Mouse (Mus musculus): ENCODE data around the gene Nudt3. TPM values are rescaled to one million over a fixed set of nuclear protein-coding genes. Genes with fewer than 3 reads are reported as not detected.

Nudt3 gene
- 12.0 TPM for polyA plus RNA-seq (2017; shearing (Covaris generic))

DNA sequence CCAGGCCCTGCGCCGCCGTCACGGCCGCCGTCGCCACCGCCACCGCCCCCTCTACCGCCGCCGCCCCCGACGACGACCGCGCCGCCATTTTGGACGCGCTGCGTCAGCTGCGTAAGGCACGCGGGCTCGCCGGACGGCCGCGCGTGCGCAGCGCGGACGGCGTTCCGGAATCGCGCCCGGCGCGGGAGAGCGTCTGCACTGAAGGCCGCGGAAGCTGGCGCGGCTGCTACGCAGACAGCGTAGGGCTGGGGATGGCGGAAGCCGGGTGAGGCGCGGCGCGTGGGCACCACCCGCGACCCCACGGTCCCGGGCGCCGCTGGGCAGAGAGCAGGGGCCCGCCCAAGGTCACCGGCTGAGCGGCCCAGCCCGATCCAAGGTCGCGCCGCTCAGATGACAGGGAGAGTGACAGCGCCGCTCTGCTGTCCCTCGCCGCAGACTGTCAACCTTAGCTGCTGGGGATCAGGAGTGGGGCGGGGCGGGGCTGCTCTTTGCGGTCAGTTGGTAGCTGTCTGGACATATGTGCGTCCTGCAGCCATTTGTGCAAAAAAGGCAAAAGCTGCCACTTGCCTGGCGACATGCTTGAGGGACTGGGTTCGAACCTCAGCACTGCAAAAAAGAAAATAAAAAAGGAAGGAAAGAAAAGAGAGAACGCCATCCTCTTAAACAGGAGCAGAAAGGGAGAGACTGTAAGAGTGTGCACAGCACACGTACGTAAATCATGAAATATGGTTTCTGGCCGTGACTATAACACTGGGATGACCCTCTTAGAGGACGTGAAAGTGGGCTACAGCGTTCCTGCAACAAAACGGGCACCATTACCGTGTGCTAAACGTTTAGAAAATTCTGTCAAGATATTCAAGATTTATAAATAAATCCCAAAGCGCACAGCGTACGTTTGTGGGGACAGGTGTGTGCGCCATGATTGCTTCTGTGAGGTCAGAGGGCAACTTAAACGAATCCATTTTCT, at the start of gene Nudt3:
Nudt3 (minus strand) TSS at position 136 of the 967 bp plus-strand sequence.

DNA sequence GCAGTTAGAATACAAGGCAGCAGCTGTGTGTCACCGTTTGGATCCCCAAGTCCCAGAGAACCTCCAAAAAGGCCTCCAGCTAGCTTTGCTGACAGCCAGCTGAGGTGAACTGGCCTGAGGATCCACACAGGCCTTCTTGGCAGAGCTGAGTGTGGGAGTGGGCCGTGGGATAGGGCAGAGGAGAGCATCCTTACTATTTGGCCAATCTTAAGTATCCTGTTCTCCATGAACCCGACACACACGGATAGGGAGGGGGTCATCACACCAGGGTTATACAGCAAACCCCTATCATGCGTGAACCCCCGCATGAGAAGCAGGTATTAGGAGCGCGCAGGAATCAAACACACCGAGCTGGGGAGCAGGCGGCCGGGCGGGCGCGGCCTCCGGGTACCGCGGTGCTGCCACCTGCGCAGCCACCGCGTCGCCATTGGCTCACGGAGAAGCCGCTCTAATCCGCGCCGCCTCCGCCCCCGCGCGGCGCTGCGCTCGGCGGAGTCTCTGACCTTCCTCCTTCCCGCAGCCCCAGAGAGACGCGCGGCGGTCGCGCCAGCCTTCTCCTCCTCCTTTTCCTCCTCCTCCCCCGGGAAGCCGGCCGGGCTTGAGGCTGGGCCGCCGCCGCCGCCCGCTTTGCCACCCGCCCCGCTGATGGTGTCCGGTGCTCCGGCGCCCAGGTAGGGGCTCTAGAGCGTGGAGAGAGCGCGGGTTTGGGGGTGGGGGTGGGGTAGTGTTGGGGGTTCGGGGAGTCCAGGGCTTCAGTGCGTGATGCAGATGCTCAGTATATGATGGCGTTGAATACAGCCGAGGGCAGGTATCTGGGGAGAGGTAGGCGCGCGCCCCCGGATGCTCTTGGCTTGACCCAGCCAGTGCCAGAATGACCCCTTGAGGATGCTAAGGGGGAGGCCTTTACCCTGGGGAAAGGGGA, 32.1 kb upstream of the Nudt3 start, which contains the start of gene Pacsin1:
Pacsin1 (plus strand) TSS at position 421 of the 922 bp plus-strand sequence.

DNA sequence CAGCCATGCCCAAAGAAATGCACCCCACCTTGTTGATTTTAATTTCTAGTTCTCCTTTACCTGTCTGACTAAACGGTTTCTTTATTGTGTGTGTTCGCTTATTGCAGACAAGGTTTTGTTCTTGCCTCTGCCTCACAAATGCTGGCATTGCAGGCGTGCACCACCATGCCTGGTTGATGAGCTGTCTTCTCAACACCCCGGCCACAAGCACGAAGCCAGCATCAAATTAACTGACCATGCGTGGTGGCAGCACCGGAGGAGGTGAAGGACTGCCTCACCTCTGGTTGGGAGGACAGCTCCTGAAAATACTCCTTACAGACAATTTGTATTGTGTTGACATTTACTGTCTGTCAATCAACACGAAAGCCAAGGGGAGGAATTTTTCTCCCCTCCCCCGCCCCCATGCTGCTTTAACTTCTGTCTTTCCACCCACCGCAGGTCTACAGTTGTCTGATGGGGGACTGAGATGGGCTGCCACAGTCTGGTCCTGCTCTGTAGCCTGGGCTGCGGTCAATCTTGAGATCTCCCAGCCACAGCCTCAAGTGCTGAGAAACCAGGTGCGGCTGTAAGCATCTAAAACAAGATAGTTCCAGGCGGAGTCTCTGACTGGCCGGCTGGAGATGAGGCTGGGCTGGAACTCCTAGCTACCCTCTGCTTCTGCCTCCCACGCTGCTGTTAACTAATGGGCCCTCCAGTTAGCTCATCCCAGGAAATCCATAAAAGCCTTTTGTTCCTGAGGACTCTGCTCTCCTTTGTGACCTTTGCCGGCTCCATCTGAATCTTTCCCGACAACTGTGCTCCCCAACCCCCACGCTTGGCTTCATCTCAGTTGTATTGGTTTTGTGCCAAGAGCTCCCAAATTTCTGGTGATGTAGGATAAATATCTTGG, 13.1 kb upstream of the Nudt3 start, which contains the start of gene Rps10:
Rps10 (minus strand) TSS at position 538 of the 889 bp plus-strand sequence.

DNA sequence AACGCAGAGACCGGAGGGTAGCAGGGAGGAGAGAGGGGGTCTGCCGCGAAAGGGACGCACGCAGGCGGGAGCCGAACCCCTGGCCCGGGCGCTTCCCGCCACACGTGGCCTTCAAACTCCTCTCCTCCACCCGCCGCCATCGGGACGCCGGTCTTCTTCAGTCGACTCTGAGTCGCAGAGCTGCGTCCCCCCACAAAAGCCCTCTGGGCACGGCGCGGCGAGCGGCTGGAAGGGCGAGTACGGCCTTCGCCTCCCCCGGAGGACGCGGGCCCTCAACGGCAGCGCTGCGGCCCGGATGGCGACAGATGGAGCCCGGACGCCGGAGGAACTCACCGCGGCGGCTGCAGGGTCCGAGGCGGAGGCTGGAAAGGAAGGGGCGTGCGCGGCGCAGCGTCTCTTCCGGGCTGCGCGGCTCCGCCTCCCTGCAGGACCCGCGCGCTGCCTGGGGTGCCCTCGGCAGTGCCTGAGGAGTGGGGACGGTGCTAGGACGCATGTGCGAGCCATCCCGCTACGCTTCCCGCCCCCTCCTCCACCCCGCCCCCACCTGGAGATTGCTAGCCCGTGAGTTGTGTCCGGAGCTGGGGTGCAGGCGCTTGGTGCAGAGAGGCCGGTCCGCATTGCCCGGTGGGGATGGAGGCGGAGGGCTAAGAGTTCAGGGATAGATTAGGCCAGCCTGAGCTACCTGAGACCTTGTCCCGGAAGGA, 11.7 kb upstream of the Nudt3 start, which contains the start of gene RPS10-NUDT3:
RPS10-NUDT3 (minus strand) TSS at position 352 of the 704 bp plus-strand sequence.

DNA sequence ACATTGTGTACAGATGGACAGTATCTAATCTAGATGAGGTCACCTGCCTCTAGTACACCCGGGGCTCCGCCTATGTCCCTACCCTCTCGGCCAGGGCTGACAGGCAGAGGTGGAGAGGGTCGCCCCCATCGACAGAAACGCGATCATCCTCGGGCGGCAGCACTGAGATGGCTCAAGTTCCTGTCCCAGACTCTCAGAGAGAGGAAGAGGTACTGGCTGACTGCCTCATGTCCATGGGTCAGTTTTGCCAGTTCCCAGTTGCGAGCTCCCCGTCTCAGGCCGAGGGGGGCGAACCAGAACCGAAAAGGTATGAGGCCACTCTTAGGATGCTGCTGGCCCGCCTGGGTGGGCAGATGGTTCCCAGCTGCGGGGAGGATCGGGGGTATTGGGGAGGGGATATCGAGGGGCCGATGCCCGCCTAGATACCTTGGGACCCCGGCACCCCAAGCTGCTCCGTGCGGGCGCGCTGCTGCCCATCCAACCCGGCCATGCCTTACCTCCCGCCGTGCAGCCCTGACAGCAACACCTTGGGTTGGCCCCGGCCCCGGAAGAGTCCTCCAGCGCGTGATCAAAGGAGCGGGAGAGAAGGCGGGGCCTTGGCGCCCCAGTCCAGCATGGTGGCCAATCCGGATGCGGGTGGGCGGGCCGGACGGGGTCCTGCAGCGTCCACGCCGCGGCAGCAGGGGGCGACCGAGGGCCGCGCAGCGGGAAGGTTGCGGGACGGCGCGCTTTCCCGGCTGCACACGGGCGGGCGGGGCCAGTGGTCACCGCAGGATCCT, 57.9 kb downstream of the Nudt3 start, which contains the start of gene AI413582:
AI413582 (minus strand) TSS at position 594 of the 779 bp plus-strand sequence.

DNA sequence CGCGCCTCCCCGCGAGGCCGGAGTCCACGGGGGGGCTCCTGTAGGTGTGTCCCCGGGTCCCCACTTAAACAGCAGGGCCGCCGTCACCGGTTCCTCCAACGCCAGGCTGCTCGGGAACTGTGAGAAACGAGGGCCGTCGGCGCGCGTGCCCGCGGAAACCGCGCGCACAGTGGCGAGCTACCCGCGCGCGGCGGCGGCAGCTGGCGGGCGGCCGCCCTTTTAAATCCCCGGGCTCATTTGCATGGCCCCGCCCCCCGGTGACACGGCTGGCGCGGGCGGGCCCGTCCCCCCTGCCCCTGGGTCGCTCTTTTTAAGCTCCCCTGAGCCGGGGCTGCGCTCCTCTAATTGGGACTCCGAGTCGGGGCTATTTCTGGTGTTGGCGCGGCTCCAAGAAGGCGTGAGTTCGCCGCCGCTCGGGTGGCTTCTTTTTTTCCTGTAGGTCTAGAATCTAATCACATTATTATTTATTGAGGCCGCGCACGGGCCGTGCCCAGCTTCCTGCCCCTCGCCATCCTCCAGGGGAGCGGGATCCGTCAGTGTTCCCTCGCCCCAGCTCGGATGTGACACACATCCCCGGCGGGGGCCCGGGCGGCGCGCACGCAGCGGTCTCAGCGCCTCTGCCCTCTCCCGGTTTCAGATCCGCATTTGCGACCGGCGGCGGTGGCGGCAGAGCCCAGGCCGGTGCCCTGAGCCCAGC, 66.8 kb downstream of the Nudt3 start, which contains the start of gene Hmga1:
Hmga1 (plus strand) TSS at position 183 of the 697 bp plus-strand sequence.

Other genes with a start within 250 kb of the Nudt3 start
- not detected for gene Grm4, start 102.1 kb downstream of the Nudt3 start, polyA plus RNA-seq (2017; shearing (Covaris generic))
- gene Hmga1, start 67.0 kb downstream of the Nudt3 start, polyA plus RNA-seq (2017; shearing (Covaris generic)) = 95.7 TPM
- 159 TPM for gene AI413582, start 57.7 kb downstream of the Nudt3 start, polyA plus RNA-seq (2017; shearing (Covaris generic))
- gene RPS10-NUDT3, start 11.7 kb upstream of the Nudt3 start, polyA plus RNA-seq (2017; shearing (Covaris generic)) = not detected
- gene Rps10, start 13.2 kb upstream of the Nudt3 start, polyA plus RNA-seq (2017; shearing (Covaris generic)) = 1,378 TPM
- gene Pacsin1, start 32.0 kb upstream of the Nudt3 start, polyA plus RNA-seq (2017; shearing (Covaris generic)) = 59.0 TPM
- gene Spdef, start 105.5 kb upstream of the Nudt3 start, polyA plus RNA-seq (2017; shearing (Covaris generic)) = not detected
- gene D17Wsu92e, start 197.2 kb upstream of the Nudt3 start, polyA plus RNA-seq (2017; shearing (Covaris generic)) = 5.4 TPM
- gene Snrpc, start 214.7 kb upstream of the Nudt3 start, polyA plus RNA-seq (2017; shearing (Covaris generic)) = 203 TPM
- 3.7 TPM for gene Uhrf1bp1, start 232.9 kb upstream of the Nudt3 start, polyA plus RNA-seq (2017; shearing (Covaris generic))

Data from activated CD4-positive, CD25-positive, alpha-beta regulatory T cell, adult 9 weeks (primary cell).